Mouse (Mus musculus) embryo, embryonic 10.5 days (tissue): ENCODE measurements around the gene Srrm1.
A peak's percentile ranks its signal among the peaks of the same experiment; 100 is the strongest.
"Not testable (repeated sequence)": the region's sequence is repeated elsewhere in the genome, so short reads cannot be mapped to it uniquely, and the experiment has no call there.

Experiments used
- DNase-seq: peaks from one replicate; pipeline ENCODE4 v3.0.0-alpha.2; 2015; ENCODE audit warnings: low spot score

Srrm1 gene

DNA sequence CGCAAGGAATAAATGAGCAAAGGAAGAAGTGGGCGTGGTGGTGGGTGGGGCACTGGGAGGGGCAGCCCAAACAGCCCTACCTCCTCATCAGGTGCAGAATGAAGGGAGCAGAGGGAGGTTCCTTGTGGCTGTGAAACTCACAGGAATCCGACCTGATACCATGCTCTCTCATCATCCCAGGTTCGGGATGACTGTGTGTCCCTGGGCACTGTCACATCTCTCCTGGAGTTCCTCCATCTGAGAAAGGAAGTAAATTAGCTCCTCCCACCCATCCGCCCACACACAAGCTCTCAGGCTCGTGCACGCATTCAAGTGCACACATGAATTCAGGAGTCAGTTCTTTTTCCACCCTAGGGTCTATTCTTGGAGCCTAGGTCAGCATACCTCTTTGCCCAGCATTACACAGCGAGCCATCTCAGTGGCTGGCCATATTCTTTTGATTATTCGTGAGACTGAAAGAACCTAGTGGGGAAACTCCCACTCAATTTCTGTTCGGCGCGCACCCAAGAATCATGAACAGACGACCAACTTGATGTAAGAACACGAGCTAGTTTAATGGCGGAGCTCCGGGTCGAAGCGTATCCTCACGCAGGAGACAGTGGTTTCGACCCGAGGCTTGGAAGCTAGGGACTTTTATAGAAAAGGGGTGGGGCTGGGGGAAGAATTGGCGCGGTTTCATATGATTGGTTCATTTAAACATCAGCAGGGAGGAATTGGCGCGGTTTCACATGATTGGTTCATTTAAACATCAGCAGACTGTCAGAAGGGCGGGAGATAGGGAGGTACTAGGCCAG, 52.7 kb downstream of the Srrm1 start:
- no peak for DNase-seq

DNA sequence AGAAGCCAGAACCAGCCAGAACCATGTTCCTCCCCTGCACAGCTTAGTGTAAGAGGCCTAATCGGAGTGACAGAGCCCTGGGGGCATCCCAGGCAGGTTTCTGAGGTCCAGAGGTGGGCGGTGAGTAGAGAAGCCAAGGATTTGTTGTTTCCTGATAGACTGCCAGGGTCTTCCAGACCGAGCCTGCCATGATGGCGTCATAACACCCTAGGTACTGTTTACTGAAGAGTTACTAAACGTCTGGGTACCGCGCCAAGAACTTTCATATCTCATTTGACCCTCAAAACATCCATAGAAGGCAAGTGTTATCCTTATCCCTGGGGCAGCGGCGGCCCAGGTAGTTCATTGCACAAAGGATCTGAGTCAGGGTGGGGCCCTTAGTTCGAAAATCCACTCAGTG, 54.4 kb downstream of the Srrm1 start:
- no peak for DNase-seq

- DNase-seq: no peak
Measured at GRCm38 (mm10) chr4:135297931-135298546, 55.1 kb downstream of the Srrm1 start.

DNA sequence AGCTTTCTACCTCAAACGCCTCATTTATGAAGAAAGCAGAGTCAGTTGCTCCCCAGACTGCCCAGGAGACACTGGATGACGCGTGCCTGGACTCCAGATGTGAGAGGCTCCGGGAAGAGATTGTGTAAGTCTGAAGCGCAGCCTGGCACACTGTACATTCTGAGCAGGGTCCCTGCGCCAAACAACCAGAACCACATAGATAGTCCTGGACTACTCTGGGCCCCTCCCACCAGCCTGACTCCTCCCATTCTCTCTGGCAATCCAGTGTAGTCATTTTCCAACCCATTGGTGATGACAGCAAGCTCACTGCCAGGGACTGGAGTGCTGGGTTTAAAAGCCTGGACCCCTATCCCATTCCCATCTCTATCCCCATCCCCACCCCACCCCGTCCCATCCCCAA, 56.0 kb downstream of the Srrm1 start:
- DNase-seq: no peak

DNA sequence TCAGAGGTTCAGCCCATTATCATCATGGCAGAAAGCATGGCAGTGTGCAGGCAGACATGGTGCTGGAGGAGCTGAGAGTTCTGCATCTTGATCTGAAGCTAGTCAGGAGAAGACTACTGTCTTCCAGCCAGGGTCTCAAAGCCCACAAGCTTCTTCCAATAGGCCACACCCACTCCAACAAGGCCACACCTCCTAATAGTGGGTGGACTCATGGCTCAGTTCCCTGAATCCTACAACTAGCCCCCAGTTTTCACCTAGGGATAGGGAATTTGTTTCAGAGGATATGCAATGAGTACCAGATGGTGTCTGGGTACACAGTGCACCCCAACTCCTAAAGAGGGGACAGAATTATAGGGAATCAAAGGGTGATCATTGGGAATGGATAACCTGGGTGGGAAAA, 56.6 kb downstream of the Srrm1 start:
- DNase-seq: no peak

DNA sequence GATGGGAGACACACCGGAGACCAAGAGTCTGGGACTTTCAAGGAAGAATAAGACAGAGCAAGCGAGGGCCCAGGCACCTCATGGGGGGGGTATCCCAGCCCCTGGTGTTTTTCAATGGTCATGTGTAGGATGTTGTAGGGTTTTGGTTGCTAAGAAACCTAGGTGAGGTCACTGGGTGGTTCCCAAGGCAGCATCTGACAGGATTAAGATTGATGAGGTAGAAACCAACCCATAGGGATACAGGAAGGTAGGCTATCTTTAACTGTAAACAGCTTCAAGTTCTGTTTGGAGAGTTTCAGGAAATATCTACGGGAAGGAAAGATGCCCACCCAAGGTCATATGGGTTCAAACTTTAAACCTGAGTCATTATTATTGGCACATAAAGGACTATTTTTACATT, 59.3 kb downstream of the Srrm1 start:
- DNase-seq: peak; percentile 23

- DNase-seq: peak; percentile 81
Measured at GRCm38 (mm10) chr4:135292477-135293089, 60.5 kb downstream of the Srrm1 start.

GRCm38 (mm10) chr4:135291841-135292240, 61.3 kb downstream of the Srrm1 start:
- no peak for DNase-seq

DNA sequence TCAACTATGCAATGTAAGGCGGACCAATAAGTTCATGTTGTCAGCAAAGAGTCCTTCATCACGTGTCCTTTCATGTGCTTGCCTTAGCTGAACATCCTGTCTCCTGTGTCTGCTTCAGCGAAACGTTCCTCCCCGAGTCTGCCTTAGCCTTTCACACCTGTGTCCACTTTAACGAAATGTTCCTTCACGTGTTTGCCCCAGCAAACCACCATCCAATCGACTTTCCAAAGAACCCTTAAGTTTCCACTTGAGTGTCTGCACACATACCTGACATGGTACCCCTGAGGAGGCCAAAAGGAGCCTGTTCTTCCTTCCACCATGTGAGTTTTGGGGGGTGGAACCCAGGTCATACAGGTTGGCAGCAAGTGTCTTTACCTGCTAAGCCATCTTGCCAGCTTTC, 61.9 kb downstream of the Srrm1 start:
- no peak for DNase-seq

GRCm38 (mm10) chr4:135287975-135288374, 65.1 kb downstream of the Srrm1 start:
- no peak for DNase-seq

- peak; percentile 42 for DNase-seq
Measured at GRCm38 (mm10) chr4:135286833-135287395, 66.2 kb downstream of the Srrm1 start.

- no peak for DNase-seq
Measured at GRCm38 (mm10) chr4:135286033-135286622, 67.0 kb downstream of the Srrm1 start.

DNA sequence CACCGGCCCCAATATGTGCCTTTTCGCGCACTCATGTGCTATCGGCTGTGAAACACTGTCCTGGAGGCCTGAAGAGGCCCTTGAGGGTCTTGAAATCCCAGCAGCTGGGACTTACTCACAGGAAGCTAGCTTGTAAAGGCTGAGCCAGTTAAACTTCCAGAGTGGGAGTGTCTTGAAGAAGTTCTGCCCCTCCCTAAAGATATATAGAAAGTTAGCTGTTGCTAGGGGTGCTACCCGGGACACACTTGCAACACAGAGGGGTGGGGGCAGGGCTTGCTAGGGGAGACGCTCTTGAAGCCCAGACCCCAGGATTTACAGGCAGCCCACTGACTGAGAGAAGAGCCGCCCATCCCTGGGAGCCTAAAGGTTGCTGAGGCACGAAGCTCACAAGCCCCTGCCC, 67.7 kb downstream of the Srrm1 start:
- no peak for DNase-seq

DNA sequence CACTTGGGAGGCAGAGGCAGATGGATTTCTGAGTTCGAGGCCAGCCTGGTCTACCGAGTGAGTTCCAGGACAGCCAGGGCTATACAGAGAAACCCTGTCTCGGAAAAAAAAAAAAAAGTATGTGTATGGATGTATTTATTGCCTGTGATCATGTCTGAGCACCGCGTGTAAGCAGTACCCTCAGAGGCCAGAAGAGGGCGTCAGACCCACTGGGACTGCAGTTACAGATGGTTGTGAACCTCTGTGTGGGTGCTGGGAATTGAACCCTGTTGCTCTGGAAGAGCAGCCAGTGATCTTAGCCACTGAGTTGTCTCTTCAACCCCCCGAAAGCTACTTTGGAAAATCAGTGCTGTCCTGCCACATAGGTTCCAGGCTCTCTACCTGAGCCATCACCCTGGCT, 69.2 kb downstream of the Srrm1 start:
- DNase-seq: no peak

- DNase-seq: no peak
Measured at GRCm38 (mm10) chr4:135283417-135283816, 69.7 kb downstream of the Srrm1 start.

GRCm38 (mm10) chr4:135282651-135283290, 70.3 kb downstream of the Srrm1 start:
- no peak for DNase-seq

DNA sequence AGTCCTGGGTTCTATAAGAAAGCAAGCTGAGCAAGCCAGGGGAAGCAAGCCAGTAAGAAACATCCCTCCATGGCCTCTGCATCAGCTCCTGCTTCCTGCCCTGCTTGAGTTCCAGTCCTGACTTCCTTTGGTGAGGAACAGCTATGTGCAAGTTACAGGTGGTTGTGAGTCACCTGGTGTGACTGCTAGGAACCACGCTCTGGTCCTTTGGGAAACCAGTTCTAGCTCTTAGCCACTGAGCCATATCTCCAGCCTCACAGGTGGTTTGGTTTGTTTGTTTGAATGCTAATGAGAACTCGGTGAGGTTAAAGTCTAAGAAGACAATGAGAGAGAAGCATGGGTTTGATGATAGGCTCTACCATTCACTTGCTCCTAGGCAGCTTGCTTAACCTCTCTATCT, 73.1 kb downstream of the Srrm1 start:
- DNase-seq: not testable (repeated sequence)

GRCm38 (mm10) chr4:135276681-135277379, 76.3 kb downstream of the Srrm1 start:
- no peak for DNase-seq

DNA sequence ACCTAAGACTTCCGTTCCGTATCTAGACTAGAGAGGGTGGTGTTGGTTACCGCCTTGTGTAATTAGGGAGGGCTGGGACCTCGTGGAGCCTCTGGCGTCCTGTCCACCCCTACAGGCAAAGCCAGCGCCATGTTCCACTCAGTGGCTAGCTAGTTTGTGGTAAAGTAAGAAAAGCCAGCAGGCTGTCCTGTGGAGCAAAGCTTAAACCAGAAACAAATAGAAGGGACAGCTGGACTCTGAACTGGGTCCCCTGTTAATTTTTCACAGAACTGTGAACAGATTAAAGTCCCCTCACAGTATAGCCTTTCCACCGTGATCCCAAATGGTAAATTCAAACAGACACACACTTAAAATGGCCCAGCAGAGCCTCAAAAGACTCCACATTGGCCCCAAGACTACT, 78.4 kb downstream of the Srrm1 start:
- no peak for DNase-seq

DNA sequence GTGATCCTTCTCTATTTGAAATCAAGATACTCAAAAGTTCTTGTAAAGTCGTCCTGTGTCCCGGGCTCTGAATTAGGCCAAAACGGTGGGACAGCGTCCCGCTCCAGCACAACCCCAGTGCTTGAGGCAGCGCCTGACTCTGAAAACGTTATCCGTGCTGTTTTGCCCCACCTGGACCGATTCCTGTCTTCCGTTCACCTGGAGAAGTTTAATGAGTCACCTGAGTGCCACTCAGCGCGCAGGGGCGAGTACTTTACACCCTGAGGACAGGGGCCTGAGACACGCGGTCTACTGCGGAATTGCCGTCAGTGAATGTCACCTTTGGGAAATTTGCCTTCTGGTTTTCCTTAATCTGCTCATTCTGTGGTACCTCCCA, 79.8 kb downstream of the Srrm1 start:
- DNase-seq: no peak

DNA sequence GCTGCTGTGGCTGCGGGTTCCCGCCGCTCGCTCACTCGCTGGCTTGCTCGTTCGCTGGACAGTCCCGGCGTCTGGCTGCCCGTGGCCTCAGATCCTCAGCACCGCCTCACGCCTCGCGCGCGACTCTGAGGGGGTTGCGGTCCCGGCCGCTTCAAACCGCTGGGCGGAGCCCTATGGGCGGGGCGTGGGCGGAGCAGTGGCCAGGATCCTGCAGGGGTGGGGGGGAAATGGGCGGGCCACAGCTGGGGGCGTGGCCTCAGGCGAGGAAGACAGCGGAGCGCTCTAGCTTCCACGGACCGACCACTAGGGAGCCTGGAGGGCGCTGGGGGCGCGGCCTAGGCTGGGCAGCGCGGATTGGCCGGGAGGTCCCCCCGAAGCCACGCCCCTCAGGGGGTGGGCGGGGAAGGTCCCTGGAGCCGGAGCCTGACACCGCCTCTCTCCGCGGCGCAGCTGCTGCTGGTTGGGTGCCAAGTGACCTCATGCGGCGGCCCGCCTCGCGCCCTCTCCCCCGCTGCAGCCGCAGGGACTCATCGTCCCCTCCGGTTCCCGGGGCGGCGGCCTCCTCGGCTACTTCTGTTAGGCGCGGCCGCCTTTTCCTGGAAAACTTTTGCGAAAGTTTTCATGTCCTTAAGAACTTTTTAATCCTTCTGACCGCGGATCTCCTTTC, 80.3 kb downstream of the Srrm1 start, which contains the start of gene Clic4:
Gene Clic4, minus strand, starts transcription at position 175 of the 667 bp plus-strand sequence.
- DNase-seq: peak; percentile 99
